Mouse (Mus musculus) WW6 (cell line): ENCODE data around the gene Qsox2.

ENCODE experiments used
- DNase-seq: peaks from one replicate; pipeline ENCODE4 v3.0.0-alpha.2; 2013; ENCODE audit warnings: low read depth, low spot score

Qsox2 gene

DNA sequence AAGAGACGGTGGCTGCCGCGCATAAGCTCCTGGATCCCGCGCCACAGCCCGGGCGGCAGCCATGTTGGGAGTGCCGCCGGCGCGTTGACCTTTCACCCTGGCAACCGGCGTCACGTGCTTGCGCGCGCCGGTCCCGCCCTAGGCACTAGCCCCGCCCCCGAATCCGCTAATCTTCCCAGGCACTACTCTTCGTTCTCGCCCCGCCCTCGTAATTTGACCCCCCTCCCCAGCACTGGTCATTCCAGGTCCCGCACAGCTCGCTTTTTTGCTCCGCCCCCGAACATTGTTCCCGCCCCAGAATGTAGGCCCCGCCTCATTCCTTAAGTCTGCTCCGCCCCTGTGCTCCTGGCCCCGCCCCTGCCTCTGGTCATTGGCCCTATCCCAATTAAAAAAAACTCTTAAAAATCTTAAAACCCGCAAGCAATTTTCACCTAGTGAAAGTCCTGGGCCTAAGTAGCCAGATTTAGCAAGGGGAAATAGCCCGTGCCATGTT lies at the start of gene Qsox2:
TSS of gene Qsox2 (minus strand) at position 236 of the 493 bp plus-strand sequence.
- peak; percentile 93 for DNase-seq

- no peak for DNase-seq
Observed at GRCm38 (mm10) chr2:26286391-26286790, 49.1 kb upstream of the Qsox2 start.

DNA sequence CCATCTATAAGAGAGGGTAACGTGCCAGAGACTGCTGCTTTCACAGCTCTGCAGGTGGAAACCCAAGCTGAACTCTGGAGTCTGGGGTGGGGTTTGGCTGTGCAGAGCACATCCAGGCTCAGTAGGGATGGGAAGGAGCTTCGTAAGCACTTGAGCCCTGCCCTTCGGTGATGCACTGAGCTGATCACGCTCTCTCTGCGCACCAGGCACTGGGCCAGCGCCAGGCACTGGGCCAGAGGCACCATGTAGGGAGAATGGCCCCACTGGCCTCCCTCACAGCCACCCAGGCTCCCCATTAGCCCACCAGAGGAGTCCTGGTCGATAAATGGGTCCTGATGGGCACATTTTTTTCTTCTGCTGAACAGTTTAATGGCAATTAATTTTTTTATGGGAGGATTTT lies 48.5 kb upstream of the Qsox2 start:
- no peak for DNase-seq

DNA sequence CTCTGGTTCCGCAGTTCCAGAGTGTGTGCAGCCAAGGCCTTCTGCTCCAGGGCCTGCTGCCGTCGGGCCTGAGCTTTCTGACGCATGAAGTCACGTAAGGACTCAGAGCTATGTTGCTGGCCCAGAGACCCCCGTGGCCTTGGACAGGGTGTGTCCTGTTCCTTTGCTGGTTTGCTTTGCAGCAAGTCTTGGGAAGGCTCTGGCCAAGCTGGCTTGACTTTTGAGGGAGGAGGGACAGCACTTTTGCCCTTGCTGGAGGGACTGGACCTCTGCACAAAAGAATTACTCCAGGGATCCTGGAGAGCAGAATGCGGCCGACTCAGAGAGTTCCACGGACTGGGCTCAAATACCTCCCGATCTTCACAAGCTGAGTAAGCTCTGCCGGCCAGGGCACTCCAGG lies 43.3 kb upstream of the Qsox2 start:
- no peak for DNase-seq

DNA sequence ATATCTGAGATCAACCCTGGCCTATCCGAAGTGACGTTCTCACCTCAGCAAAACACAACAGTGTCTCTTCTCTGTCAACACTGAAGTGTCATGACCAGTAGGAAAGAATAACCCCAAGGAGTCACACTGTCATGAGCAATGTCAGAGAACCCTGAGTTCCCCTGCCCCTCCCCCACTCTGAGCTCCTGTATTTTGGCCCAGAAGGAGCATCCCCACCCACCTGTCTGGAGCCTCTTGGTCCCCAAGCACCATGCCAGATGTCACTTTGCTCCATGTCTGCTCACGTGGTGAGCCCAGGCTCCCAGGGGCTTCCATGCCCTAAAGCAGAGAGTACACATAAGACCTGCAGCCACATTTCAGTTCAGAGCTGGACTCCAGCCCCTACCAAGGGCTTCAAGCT lies 42.4 kb upstream of the Qsox2 start:
- no peak for DNase-seq

DNA sequence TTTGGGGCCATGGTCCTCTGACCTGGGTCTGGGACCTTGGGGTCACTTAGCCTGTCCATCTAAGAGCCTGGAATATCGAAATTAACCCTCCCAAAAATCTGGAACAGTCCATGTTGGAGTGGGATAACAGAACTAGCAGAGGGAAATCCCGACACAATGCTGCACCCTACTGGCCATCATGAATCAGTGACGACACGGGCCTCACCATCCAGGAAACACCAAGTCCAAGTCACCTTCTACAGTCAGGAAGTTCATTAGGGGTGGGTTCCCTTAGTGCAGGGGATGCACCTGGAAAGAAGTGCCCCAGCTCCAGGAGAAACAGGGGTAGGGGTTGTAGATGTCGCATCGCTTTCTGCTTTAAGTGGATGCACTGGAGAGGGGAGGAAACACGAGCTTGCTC lies 36.3 kb upstream of the Qsox2 start:
- DNase-seq = peak; percentile 22

DNA sequence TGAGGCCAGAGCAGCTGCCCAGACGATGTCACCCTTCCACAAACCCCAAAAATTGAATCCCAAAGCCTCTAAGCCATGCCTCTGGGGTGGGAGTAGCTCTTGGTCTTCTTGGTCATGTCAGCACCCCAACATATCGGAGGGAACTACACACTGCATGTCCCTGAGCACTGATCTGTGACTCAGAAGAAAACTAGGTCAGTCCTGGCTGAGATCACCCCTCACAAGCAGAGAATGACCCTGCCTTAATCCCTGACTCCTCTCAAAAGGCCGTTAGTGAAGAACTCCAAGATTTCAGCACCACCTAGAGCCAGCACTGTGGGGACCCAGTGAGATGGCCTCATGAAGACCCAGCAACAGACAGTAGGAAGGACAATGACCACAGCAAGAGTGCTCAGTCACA lies 30.9 kb upstream of the Qsox2 start:
- DNase-seq = no peak

DNA sequence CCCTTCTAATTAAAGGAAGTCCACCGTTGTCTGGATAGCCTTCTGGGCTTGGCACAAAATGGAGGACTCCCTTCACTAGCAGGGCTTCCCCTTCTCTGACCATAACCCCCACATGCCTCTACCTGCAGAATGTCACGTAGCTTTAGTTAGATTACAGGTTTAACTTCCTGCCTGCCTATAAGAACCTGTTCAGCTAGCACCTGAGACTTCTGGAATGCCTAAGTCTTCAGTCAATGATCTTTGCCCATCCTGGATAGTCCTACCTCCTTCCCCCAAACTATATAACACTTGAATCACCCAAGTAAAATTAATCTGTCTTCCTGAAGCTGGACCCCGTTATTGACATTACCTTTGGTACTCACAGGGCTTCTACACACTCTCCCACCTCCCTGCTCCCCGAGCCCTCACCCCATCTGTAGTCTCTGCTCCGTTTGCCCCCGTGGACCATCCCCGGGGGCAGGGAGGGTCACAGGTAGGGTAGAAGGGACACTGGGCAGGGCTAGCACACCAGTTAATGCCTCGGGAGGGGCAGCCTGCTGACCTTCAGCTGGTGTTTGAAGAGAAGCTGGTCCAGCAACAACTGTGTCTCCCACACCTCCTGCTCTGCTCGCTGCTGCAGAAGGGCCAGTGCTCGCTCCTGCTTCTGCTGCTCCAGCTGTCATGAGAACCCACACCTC lies 28.9 kb upstream of the Qsox2 start:
- DNase-seq = no peak

GRCm38 (mm10) chr2:26265095-26265494 lies 27.8 kb upstream of the Qsox2 start:
- no peak for DNase-seq

- no peak for DNase-seq
Observed at GRCm38 (mm10) chr2:26264646-26265045, 27.3 kb upstream of the Qsox2 start.

DNA sequence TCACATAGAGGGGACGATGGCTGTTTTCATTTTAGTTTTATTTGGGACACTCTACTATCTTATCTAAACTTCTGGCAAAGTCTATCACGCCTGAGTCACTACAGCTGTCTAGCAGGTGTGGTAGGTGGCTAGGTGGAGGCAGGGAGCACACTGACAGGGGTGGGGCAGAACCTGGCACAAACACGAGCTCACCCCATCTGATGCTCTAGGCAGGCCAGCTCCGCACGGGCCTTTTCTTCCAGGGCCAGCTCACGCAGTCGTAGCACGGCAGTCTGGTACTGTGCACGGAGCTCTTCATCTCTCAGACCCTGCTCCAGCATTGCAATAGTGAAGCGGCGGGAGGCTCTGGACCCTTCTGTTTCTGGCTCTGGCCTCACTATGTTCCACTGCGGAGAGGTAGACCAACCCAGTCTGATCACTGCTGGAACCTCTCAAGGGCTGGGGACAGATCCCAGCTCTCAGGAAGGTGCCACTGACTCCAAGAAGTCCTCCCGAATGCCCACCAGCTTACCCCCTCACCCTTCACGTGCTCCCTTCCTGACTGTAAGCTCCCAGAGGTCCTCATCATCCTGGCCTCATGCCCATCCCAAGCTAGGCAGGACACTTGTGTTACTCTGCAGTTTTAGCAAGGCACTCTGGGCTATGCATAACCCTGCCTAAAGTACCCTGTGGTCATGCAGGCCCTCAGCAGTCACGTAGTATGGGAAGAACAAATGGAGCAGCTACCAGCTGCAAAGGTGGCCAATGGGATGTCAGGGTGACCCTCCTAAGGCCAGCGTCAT lies 20.2 kb upstream of the Qsox2 start:
- no peak for DNase-seq

DNA sequence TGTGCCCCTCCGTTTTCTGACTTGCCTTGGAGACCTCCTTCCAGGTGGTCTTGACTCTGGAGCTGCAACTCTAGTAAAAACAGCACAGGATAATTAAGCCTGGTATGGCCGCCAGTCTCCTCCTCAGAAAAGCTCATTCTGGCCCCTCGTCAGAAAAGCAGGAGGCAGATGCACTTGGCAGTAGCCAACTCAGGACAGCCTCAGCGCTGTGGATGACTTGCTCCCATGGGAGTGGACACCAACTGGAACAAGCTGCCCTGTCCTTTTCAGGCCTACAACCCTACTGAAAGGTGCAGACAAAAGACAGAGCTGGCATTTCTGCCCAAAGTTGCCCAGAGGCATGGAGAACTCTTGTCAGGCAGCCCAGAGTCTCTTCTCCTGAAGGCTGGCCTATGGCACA lies 17.5 kb upstream of the Qsox2 start:
- DNase-seq = no peak

DNA sequence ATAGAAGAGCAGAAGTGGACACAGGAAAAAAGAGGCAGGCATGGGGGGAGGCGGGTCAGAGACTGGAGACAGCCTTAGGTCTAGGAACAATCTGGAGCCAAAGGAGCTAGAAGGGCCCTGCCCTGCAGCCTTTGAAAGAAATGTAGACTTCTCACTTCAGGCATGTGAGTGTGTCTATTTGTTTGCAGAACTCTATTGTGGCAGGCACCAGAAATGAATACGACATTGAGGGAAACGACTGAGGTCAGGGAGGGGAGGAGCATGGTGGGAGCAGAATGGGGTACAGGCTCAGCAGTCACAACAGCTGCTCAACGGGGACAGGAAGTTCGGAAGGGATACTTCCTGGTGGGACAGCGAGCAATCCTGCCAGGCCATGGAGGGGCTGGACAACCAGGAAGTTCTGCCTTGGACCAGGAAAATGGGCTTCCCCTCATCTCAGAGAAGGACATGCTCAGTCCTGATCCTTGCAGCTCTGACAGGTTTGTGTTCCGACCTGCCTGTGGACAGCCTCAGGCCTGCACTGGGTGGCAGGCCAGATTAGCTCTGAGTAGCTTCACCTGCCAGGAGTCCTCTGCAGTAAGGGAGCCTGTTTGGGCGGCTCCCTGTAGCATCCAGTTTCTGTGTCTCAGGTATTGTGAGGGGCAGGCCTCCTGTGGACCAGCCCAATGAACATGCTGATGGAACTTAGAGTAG lies 15.3 kb upstream of the Qsox2 start:
- DNase-seq = no peak

DNA sequence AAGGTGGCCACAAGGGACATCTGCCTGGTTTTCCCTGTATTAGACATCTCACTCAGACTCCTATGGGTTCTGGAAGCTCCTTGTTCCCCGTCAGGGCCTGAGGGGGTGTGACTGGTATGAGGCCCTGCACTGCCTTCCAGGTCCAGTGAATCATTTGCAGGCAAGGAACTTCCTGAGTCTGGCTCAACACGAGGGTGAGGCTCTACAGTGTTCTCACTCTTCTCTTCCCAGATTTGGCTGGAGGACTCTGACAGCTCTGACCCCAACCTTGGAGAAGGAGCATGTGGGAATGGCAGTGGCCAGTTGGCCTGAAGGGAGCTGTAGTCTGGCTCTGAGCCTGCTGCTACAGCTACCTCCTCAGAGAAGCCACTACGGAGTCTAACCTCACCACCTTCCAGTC lies 10.2 kb upstream of the Qsox2 start:
- DNase-seq = no peak

DNA sequence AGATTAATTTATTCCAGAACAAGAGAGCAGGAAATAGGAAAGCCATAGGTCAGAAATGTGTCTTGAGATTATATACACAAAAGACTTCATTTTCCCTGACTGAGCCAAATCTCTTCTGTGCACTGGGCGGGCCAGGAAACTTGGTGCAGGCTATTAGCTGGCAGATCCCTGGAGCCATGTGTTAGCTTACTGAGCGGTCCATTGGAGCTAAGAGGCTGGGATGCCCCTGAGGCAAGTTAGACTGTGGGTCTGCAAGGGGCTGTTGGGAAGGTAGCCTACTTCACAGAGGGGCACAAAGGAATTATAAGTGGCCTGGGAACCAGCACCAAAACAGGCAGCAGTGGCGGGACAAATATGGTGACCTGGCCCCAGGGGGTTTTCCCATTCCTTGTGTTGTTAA lies 3.5 kb upstream of the Qsox2 start:
- DNase-seq = no peak

GRCm38 (mm10) chr2:26240330-26240729 lies 3.0 kb upstream of the Qsox2 start:
- no peak for DNase-seq

- no peak for DNase-seq
Observed at GRCm38 (mm10) chr2:26236681-26237289, 540 bp downstream of the Qsox2 start.

DNA sequence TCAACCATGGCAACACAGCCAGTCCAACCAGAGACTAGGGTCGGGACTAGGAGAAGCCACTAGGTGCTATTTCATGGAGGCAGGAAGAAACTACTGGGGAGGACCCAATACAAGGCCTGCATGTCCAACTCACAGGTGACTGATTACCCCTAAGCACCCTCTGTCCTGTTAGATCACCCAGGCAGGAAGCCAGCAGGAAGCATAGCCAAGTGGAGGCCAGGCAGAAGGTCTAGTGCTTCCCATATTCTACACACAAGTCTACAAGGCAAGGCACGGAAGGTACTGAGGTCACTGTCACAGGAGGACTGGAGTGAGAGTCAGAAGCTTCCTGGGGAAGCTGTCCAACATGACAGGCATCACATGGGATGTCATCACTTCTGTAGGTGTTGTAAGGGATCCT lies 2.6 kb downstream of the Qsox2 start:
- DNase-seq = no peak

- no peak for DNase-seq
Observed at GRCm38 (mm10) chr2:26234253-26234652, 3.1 kb downstream of the Qsox2 start.

- DNase-seq = no peak
Observed at GRCm38 (mm10) chr2:26231366-26231765, 6.0 kb downstream of the Qsox2 start.

DNA sequence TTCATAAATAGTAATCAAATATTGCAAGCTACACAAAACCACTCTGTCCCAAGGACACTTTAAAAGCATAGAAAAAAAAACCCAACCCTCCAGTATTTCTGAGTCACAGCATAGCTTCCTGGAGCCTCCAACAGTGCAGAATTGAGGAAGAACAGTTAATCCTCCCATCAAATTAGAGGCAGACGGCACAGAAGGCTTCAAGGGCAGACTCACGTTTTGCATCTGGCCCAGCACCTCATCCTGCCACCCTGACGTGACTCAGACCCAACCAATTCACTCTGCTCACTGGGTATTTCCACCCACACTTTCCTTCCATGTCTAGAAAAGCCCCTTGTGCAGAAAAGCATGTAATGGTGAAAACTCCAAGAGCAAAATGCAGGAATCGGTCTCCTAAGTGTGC lies 7.1 kb downstream of the Qsox2 start:
- no peak for DNase-seq

DNA sequence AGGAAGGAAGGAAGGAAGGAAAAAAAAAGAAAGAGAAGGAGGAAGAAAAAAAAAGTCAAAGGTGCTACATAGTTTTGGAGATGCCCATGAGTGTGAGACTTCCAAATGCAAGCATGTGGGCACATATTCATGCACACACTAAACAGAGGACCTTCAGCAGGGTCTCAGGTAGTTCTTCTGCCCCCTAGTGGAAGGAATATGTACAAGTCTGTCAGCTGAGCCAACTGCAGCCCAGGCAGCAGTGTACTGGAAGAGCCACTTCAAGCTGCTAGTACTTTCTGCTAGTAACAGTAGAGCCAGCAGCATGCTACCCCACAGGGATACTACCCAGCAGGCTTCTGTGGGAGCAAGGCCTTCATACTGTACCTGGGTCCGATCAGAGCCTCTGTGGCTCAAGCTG lies 9.5 kb downstream of the Qsox2 start:
- no peak for DNase-seq
